In genomic region chr6:38253736-38254641, GRCm38 (mm10) we compare ENCODE assay signal across 7 mouse cellular contexts. TPM values are rescaled to one million over a fixed set of nuclear protein-coding genes. Genes with fewer than 3 reads are reported as not detected.
DNase-seq lines count a peak whose midpoint lies in the region; ATAC-seq and TF ChIP-seq lines count a peak whose summit lies in the region.

TSS of gene D630045J12Rik (minus strand) at chr6:38254009.

- peak; percentile 99 for ATAC-seq in intestine, embryonic 16.5 days
- ATAC-seq in midbrain, embryonic 12.5 days (ENCODE audit: low FRiP score, low read depth) = peak; percentile 96

- no peaks in the 10 kb centered on the region for H3K9me3 ChIP-seq in intestine, embryonic 16.5 days (ENCODE audit: control insufficient read depth, low read length)
- H3K9me3 ChIP-seq in limb, embryonic 10.5 days (replicated peaks) = no peaks in the 10 kb centered on the region
- no peaks in the 10 kb centered on the region for H3K9me3 ChIP-seq in midbrain, embryonic 12.5 days

- no peak for TF ChIP-seq POLR2A in spleen, adult 2 months (IDR thresholded peaks at IDR 0.05; ENCODE audit: low read depth, low read length)

- peaks cover 13% of the 10 kb centered on the region for H3K4me1 ChIP-seq in intestine, embryonic 16.5 days (ENCODE audit: control insufficient read depth, insufficient read depth, low read length)
- H3K4me1 ChIP-seq in limb, embryonic 10.5 days = peaks cover 40% of the 10 kb centered on the region
- H3K4me1 ChIP-seq in midbrain, embryonic 12.5 days = peaks cover 31% of the 10 kb centered on the region
- peaks cover 6% of the 10 kb centered on the region; the same call in 1 of the 2 replicates for H3K4me1 ChIP-seq in spleen, adult 2 months (ENCODE audit: control insufficient read depth, insufficient read depth, insufficient read length)

- H3K9ac ChIP-seq in intestine, embryonic 16.5 days (ENCODE audit: low read depth, low read length) = peak within 1 kb of the TSS; percentile 85
- peak within 1 kb of the TSS; percentile 97 for H3K9ac ChIP-seq in midbrain, embryonic 12.5 days (replicated peaks)

- peak within 1 kb of the TSS; percentile 91 for H3K4me2 ChIP-seq in intestine, embryonic 16.5 days (ENCODE audit: low read depth, low read length)
- H3K4me2 ChIP-seq in midbrain, embryonic 12.5 days (replicated peaks) = peak within 1 kb of the TSS; percentile 69

- H3K27me3 ChIP-seq in intestine, embryonic 16.5 days (replicated peaks; ENCODE audit: control insufficient read depth, insufficient read depth, low read length) = no peaks in the 10 kb centered on the region
- H3K27me3 ChIP-seq in limb, embryonic 10.5 days (ENCODE audit: low read depth, poor library complexity, severe bottlenecking) = no peaks in the 10 kb centered on the region
- H3K27me3 ChIP-seq in midbrain, embryonic 12.5 days = peaks cover 21% of the 10 kb centered on the region
- peaks cover 3% of the 10 kb centered on the region; the same call in 1 of the 2 replicates for H3K27me3 ChIP-seq in spleen, adult 2 months (ENCODE audit: control insufficient read depth, insufficient read depth, low read length)

- no peaks in the 10 kb centered on the region for H3K36me3 ChIP-seq in intestine, embryonic 16.5 days (ENCODE audit: control insufficient read depth, insufficient read depth, low read length)
- no peaks in the 10 kb centered on the region for H3K36me3 ChIP-seq in limb, embryonic 10.5 days
- H3K36me3 ChIP-seq in midbrain, embryonic 12.5 days = no peaks in the 10 kb centered on the region
- H3K36me3 ChIP-seq in spleen, adult 2 months (ENCODE audit: control insufficient read depth, insufficient read depth, low read length) = no peaks in the 10 kb centered on the region

- peak; percentile 41 for DNase-seq in adrenal gland, adult 8-10 months
- DNase-seq in embryo, embryonic 10.5 days (ENCODE audit: low spot score) = peak; percentile 83
- no peak for DNase-seq in gonadal fat pad, adult 2 months (ENCODE audit: low read depth)
- DNase-seq in limb, embryonic 10.5 days (ENCODE audit: low spot score) = peak; percentile 76
- DNase-seq in spleen, adult 2 months (ENCODE audit: low read depth in 1 of 2, low spot score in 2 of 2) = peak; percentile 5 to 57

- WGBS in intestine, embryonic 16.5 days = under 1% methylated on average over 107 of the region's 118 CpGs
- WGBS in limb, embryonic 10.5 days = under 1% methylated on average over 115 of the region's 118 CpGs
- 1% methylated on average over 59 of the region's 118 CpGs for WGBS in midbrain, embryonic 12.5 days
- WGBS in spleen, adult 2 months = 2% methylated on average over 108 of the region's 118 CpGs

- peak within 1 kb of the TSS; percentile 77 for H3K4me3 ChIP-seq in intestine, embryonic 16.5 days (ENCODE audit: low read length)
- H3K4me3 ChIP-seq in limb, embryonic 10.5 days = peak within 1 kb of the TSS; percentile 92
- peak within 1 kb of the TSS; percentile 92 for H3K4me3 ChIP-seq in midbrain, embryonic 12.5 days
- H3K4me3 ChIP-seq in spleen, adult 2 months (ENCODE audit: extremely low read depth, insufficient read depth, insufficient read length) = peak within 1 kb of the TSS; percentile 54

- peak; percentile 14; the same call in 1 of the 2 replicates for TF ChIP-seq CTCF in spleen, adult 2 months (IDR thresholded peaks at IDR 0.05; ENCODE audit: extremely low read depth, insufficient read depth, insufficient read length, insufficient replicate concordance)

- H3K27ac ChIP-seq in intestine, embryonic 16.5 days (ENCODE audit: low read length) = peak within 1 kb of the TSS; percentile 51
- peak within 1 kb of the TSS; percentile 97 for H3K27ac ChIP-seq in limb, embryonic 10.5 days
- H3K27ac ChIP-seq in midbrain, embryonic 12.5 days (replicated peaks) = peak within 1 kb of the TSS; percentile 94
- no peak within 1 kb of the TSS for H3K27ac ChIP-seq in spleen, adult 2 months (ENCODE audit: insufficient read depth, low read length)

RNA-seq across cellular contexts. Expression of gene D630045J12Rik, which starts in this region (rescaled TPM):
- 1 to 10 TPM; 3.5 to 7.2 (median 5.5) TPM for total RNA-seq in adrenal gland, adult 8-10 months (2022)
- 16.1 and 24.2 TPM in 2 replicates for polyA plus RNA-seq in gonadal fat pad, adult 2 months (2012; rRNA removed)
- polyA plus RNA-seq in intestine, embryonic 16.5 days (2015; fragmentation: Nextera tagmentation; extraction: Ambion mirVana) = 1.5 and 1.6 TPM in 2 replicates
- 8.2 and 8.5 TPM in 2 replicates for polyA plus RNA-seq in limb, embryonic 10.5 days (2016; fragmentation: Nextera tagmentation; extraction: Ambion mirVana)
- 11.7 and 13.7 TPM in 2 replicates for polyA plus RNA-seq in midbrain, embryonic 12.5 days (2016; fragmentation: Nextera tagmentation; extraction: Ambion mirVana)
- 0.25 and 0.33 TPM in 2 replicates for polyA plus RNA-seq in spleen, adult 2 months (2012; rRNA removed)

Comparison
In these comparisons a context has a peak if more than half of its experiments do, and no peak if none do; other contexts are left out.
1. Peak in DNase-seq and H3K4me3 ChIP-seq in spleen, adult 2 months; RNA of the gene not detected or under 1 TPM.